Mouse (Mus musculus): Measurements from ENCODE around the gene Nkain4.

Gene Nkain4

GRCm38 (mm10) chr2:180949947-180950346 lies 4.6 kb downstream of the Nkain4 start:
- no peak for DNase-seq

GRCm38 (mm10) chr2:180941869-180942268 lies 12.6 kb downstream of the Nkain4 start:
- DNase-seq: no peak

- no peak for DNase-seq
Measured at GRCm38 (mm10) chr2:180940187-180940586, 14.3 kb downstream of the Nkain4 start.

- no peak for DNase-seq
Measured at GRCm38 (mm10) chr2:180932418-180932817, 22.1 kb downstream of the Nkain4 start.

GRCm38 (mm10) chr2:180928723-180929122 lies 25.8 kb downstream of the Nkain4 start, which contains the start of gene Birc7:
Gene Birc7, plus strand, starts transcription at chr2:180929023.
- no peak for DNase-seq

GRCm38 (mm10) chr2:180925176-180925575 lies 29.3 kb downstream of the Nkain4 start:
- DNase-seq: peak; percentile 56 to 77

- DNase-seq: no peak
Measured at GRCm38 (mm10) chr2:180922739-180923138, 31.8 kb downstream of the Nkain4 start.

- peak; percentile 98 to 99 for DNase-seq
Measured at GRCm38 (mm10) chr2:180920810-180921400, 33.6 kb downstream of the Nkain4 start, which contains the start of gene Ythdf1. Gene Ythdf1, minus strand, starts transcription at chr2:180920949.

- DNase-seq: peak in 1 of 2 experiments; percentile 14
Measured at GRCm38 (mm10) chr2:180919913-180920809, 34.3 kb downstream of the Nkain4 start.

- no peak for DNase-seq
Measured at GRCm38 (mm10) chr2:180915886-180916433, 38.5 kb downstream of the Nkain4 start.

GRCm38 (mm10) chr2:180910928-180911327 lies 43.6 kb downstream of the Nkain4 start:
- no peak for DNase-seq

- no peak for DNase-seq
Measured at GRCm38 (mm10) chr2:180905556-180906221, 48.8 kb downstream of the Nkain4 start.

- no peak for DNase-seq
Measured at GRCm38 (mm10) chr2:180904435-180905208, 49.9 kb downstream of the Nkain4 start.

GRCm38 (mm10) chr2:180902086-180902485 lies 52.4 kb downstream of the Nkain4 start:
- DNase-seq: no peak

GRCm38 (mm10) chr2:180897857-180898256 lies 56.6 kb downstream of the Nkain4 start:
- no peak for DNase-seq

GRCm38 (mm10) chr2:180896819-180897625 lies 57.5 kb downstream of the Nkain4 start:
- DNase-seq: no peak

GRCm38 (mm10) chr2:180895837-180896525 lies 58.5 kb downstream of the Nkain4 start:
- DNase-seq: no peak

- DNase-seq: no peak
Measured at GRCm38 (mm10) chr2:180895321-180895720, 59.2 kb downstream of the Nkain4 start.

GRCm38 (mm10) chr2:180894734-180895133 lies 59.8 kb downstream of the Nkain4 start:
- peak; percentile 53 to 64 for DNase-seq

- peak; percentile 57 to 65 for DNase-seq
Measured at GRCm38 (mm10) chr2:180894029-180894623, 60.4 kb downstream of the Nkain4 start.

All from lung, postnatal 4 days (tissue).